Mouse (Mus musculus): ENCODE data around the gene Tnfsf14.

DNA sequence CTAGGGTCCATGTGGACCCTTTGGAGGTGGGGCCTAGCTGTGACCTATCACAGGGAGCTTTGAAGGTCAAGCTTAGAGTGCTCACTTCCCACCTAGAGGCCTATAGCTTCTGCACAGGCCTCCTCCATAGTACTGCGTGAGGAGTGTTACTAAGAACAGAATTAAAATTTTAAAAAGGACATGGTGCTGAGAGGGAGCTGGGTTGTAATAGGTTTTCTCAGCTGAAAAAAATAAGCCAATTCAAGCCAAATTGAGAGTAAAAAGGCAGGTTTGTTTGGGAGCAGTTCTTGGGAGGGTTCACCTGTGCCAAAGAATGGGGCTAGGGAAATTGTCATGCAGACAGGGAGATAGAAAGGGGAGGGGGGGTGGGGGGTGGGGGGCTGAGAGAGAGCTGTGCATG lies 48.9 kb downstream of the Tnfsf14 start:
- TF ChIP-seq POLR2A (IDR thresholded peaks at IDR 0.05; ENCODE audit: insufficient read depth, low read depth, low read length) = no peak
- TF ChIP-seq CTCF (IDR thresholded peaks at IDR 0.05; ENCODE audit: insufficient read depth, low read depth, low read length) = no peak

Measured in olfactory bulb, adult 2 months (tissue).